Mouse (Mus musculus) MEL (cell line): ENCODE measurements around the gene Stk25.

Experiments
- CHD1 ChIP-seq: IDR thresholded peaks from 2 replicates; pipeline ENCODE4 v1.6.1; 2012; ENCODE audit warnings: low read depth, mild to moderate bottlenecking, inconsistent platforms, low read length, improper control_type of control experiment
- CTCF ChIP-seq, 3 experiments: IDR thresholded peaks in 2 of 3; conservative IDR thresholded peaks in 1 of 3; 2 replicates each; pipeline ENCODE4 v1.5.1; 2011 to 2012; ENCODE audit warnings: low read length in 3 of 3, low read depth in 2 of 3, mild to moderate bottlenecking in 2 of 3, improper control_type of control experiment in 1 of 3, inconsistent platforms in 1 of 3, mixed read lengths in 1 of 3, moderate library complexity in 1 of 3; ENCODE audit not compliant: control insufficient read depth in 1 of 3, insufficient read depth in 1 of 3, poor library complexity in 1 of 3, severe bottlenecking in 1 of 3
- E2F4 ChIP-seq: IDR thresholded peaks from 2 replicates; pipeline ENCODE4 v1.6.1; 2011; ENCODE audit warnings: low read depth, low read length, improper control_type of control experiment, borderline replicate concordance
- EP300 ChIP-seq, 2 experiments: IDR thresholded peaks; 2 replicates each; pipeline ENCODE4 v1.6.1; 2011; ENCODE audit warnings: improper control_type of control experiment in 2 of 2, low read length in 2 of 2, low read depth in 1 of 2, mild to moderate bottlenecking in 1 of 2
- MAX ChIP-seq: IDR thresholded peaks from 2 replicates; pipeline ENCODE4 v1.6.1; 2011; ENCODE audit warnings: low read length, improper control_type of control experiment
- USF1 ChIP-seq: IDR thresholded peaks from 2 replicates; pipeline ENCODE4 v1.6.1; 2014; ENCODE audit warnings: low read depth, mild to moderate bottlenecking, inconsistent platforms, low read length, improper control_type of control experiment, moderate library complexity

DNA sequence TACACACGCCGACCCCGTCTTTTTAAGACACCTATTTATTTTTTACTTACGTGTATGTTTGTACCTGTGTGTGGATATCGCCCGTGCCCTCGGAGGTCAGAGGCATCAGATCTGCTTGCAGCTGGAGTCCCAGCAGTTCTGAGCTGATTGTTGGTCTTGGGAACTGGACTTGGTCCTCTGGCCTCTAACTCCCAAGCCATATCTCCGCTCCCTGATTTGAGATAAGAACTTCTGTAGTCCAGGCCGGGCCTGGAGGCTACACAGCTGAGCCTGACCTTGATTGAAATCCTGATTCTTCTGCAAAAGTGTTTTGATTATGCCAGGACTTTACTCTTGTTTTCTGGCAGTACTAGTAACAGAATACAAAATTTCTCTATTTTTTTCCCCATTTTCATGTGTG lies 34.3 kb upstream of the Stk25 start:
- TF ChIP-seq CTCF (IDR thresholded peaks at IDR 0.05 in 2 of 3, conservative IDR thresholded peaks at IDR 0.05 in 1 of 3; ENCODE audit: control insufficient read depth in 1 of 3, insufficient read depth in 1 of 3, low read depth in 2 of 3, low read length in 3 of 3, poor library complexity in 1 of 3, severe bottlenecking in 1 of 3) (no peak), USF1 (no peak), EP300 (IDR thresholded peaks at IDR 0.05; ENCODE audit: low read depth in 1 of 2, low read length in 2 of 2) (no peak), E2F4 (no peak), CHD1 (no peak), MAX (no peak)
